Mouse (Mus musculus) liver, embryonic 11.5 days (tissue): ENCODE measurements around the gene Coro2b. TPM values are rescaled to one million over a fixed set of nuclear protein-coding genes. Genes with fewer than 3 reads are reported as not detected.
A peak's percentile ranks its signal among the peaks of the same experiment; 100 is the strongest.

Source experiments
- ATAC-seq: fragments of 200-750 bp; cut with Nextera tagmentation; replicated peaks from 2 replicates; pipeline ENCODE4 v1.8.0; 2017; ENCODE audit warnings: moderate number of reproducible peaks, mild to moderate bottlenecking, moderate TSS enrichment, moderate library complexity; ENCODE audit not compliant: low FRiP score
- DNase-seq: peaks from one replicate; pipeline ENCODE4 v3.0.0-alpha.2; 2017; ENCODE audit warnings: low spot score
- H3K27ac ChIP-seq: fragments of 300-500 bp; sonication (generic); 2 replicates; pipeline ENCODE4 v1.5.1; 2014; ENCODE audit warnings: mild to moderate bottlenecking, low read depth, low read length, control low read depth
- H3K27me3 ChIP-seq: fragments of 300-500 bp; sonication (generic); replicated peaks from 2 replicates; pipeline ENCODE4 v1.6.1; 2014; ENCODE audit warnings: low read length, mixed read lengths; ENCODE audit not compliant: control insufficient read depth, insufficient read depth
- H3K36me3 ChIP-seq: fragments of 300-500 bp; sonication (generic); 2 replicates; pipeline ENCODE4 v1.6.1; 2014; ENCODE audit warnings: mild to moderate bottlenecking, low read length, moderate library complexity, mixed read lengths; ENCODE audit not compliant: control insufficient read depth, insufficient read depth
- H3K4me1 ChIP-seq: fragments of 300-500 bp; sonication (generic); replicated peaks from 2 replicates; pipeline ENCODE4 v1.6.1; 2014; ENCODE audit warnings: low read length, mixed read lengths; ENCODE audit not compliant: control insufficient read depth, insufficient read depth
- H3K4me2 ChIP-seq: fragments of 300-500 bp; sonication (generic); 2 replicates; pipeline ENCODE4 v1.6.1; 2014; ENCODE audit warnings: mild to moderate bottlenecking, control low read depth, moderate library complexity
- H3K4me3 ChIP-seq: fragments of 300-500 bp; sonication (generic); 2 replicates; pipeline ENCODE4 v1.5.1; 2014; ENCODE audit warnings: low read depth, low read length, control low read depth
- H3K9ac ChIP-seq: fragments of 300-500 bp; sonication (generic); 2 replicates; pipeline ENCODE4 v1.6.1; 2014; ENCODE audit warnings: low read depth, low read length, control low read depth
- H3K9me3 ChIP-seq: fragments of 300-500 bp; sonication (generic); 2 replicates; pipeline ENCODE4 v1.6.1; 2016; ENCODE audit warnings: low read length, inconsistent platforms, mixed read lengths; ENCODE audit not compliant: control insufficient read depth
- WGBS: fragments of 180-500 bp; shearing (Covaris S2); extraction: QIAGEN DNeasy Blood & Tissue Kit; methylation state at CpG from one replicate; pipeline ENCODE4 v1.1.7; 2014; 5-methylcytosine and 5-hydroxymethylcytosine counted together
- polyA plus RNA-seq: library from polyadenylated mRNA; unstranded; fragments of >200 nt; fragmentation: Nextera tagmentation; extraction: Ambion mirVana; gene quantifications from 2 replicates; pipeline ENCODE4 v1.2.1, GENCODE M21; 2014

The Coro2b gene
- polyA plus RNA-seq, 1 experiment from 2014 or later: 4.8 TPM

- H3K27me3 ChIP-seq: no peaks in the 10 kb centered on the region
- peaks cover 6% of the 10 kb centered on the region for H3K4me1 ChIP-seq
- 64% methylated on average over 3 of the region's 3 CpGs for WGBS
- ATAC-seq (no peak), DNase-seq (no peak)
- H3K9me3 ChIP-seq: no peaks in the 10 kb centered on the region
- H3K4me2 ChIP-seq: no peak overlapping the region
- no peak overlapping the region for H3K27ac ChIP-seq
- no peaks in the 10 kb centered on the region for H3K36me3 ChIP-seq
- no peak overlapping the region for H3K4me3 ChIP-seq
- no peak overlapping the region for H3K9ac ChIP-seq
Measured at GRCm38 (mm10) chr9:62438755-62439101, 98.1 kb downstream of the Coro2b start.

DNA sequence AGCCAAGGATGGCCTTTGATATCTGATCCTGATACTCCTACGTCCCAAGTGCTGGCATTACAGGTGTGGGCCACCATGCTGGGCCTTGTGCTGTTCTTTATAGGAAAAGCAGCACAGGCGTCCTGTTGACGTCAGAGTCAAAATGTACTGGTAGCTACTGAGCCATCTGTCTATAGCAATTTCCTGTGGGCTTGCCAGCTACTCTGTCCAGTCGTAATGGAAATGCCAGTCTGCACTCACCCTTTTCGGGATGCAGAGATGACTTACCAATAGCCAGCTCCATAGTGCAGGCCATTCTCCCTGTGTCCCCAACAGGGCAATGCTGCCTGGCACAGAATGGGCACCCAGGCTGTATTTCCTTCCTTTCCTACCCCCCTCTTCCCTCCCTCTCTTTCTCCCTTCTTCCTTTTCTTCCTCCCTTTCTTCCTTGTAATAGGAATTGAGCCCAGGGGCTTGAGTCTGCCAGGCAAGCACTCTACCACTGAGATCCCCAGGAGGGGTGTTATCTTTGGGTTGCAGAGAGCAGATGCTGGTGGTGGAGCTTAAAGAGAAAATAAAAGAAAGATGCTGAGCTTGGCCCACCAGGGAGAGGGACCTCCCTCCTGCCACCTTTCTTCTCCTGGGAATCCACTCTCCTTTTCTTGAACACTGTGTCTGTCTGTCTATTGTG is 98.6 kb downstream of the Coro2b start:
- no peak for ATAC-seq
- no peak overlapping the region for H3K4me3 ChIP-seq
- WGBS: 71% methylated on average over 5 of the region's 5 CpGs
- H3K4me2 ChIP-seq: no peak overlapping the region
- DNase-seq: no peak
- H3K9ac ChIP-seq: no peak overlapping the region
- H3K27ac ChIP-seq: no peak overlapping the region
- H3K27me3 ChIP-seq: no peaks in the 10 kb centered on the region
- H3K36me3 ChIP-seq: no peaks in the 10 kb centered on the region
- peaks cover 6% of the 10 kb centered on the region for H3K4me1 ChIP-seq
- no peaks in the 10 kb centered on the region for H3K9me3 ChIP-seq

GRCm38 (mm10) chr9:62437446-62437845 is 99.4 kb downstream of the Coro2b start:
- WGBS: 88% methylated on average over 7 of the region's 7 CpGs
- H3K4me2 ChIP-seq: no peak overlapping the region
- no peaks in the 10 kb centered on the region for H3K36me3 ChIP-seq
- H3K4me3 ChIP-seq: no peak overlapping the region
- H3K27ac ChIP-seq: no peak overlapping the region
- peaks cover 6% of the 10 kb centered on the region for H3K4me1 ChIP-seq
- H3K27me3 ChIP-seq: no peaks in the 10 kb centered on the region
- DNase-seq: no peak
- H3K9me3 ChIP-seq: no peaks in the 10 kb centered on the region
- H3K9ac ChIP-seq: no peak overlapping the region
- no peak for ATAC-seq

GRCm38 (mm10) chr9:62435613-62436318 is 101.1 kb downstream of the Coro2b start:
- Histone ChIP-seq H3K4me3 (no peak overlapping the region; the same call in 1 of the 2 replicates), H3K9ac (no peak overlapping the region), H3K27me3 (no peaks in the 10 kb centered on the region), H3K27ac (peak overlapping the region; percentile 70; the same call in 1 of the 2 replicates), H3K4me2 (peak overlapping the region; percentile 43), H3K9me3 (no peaks in the 10 kb centered on the region), H3K4me1 (peaks cover 6% of the 10 kb centered on the region), H3K36me3 (no peaks in the 10 kb centered on the region)
- 3% methylated on average over 12 of the region's 12 CpGs for WGBS
- ATAC-seq (peak; percentile 53; the same call in 1 of the 2 replicates), DNase-seq (peak; percentile 52)

DNA sequence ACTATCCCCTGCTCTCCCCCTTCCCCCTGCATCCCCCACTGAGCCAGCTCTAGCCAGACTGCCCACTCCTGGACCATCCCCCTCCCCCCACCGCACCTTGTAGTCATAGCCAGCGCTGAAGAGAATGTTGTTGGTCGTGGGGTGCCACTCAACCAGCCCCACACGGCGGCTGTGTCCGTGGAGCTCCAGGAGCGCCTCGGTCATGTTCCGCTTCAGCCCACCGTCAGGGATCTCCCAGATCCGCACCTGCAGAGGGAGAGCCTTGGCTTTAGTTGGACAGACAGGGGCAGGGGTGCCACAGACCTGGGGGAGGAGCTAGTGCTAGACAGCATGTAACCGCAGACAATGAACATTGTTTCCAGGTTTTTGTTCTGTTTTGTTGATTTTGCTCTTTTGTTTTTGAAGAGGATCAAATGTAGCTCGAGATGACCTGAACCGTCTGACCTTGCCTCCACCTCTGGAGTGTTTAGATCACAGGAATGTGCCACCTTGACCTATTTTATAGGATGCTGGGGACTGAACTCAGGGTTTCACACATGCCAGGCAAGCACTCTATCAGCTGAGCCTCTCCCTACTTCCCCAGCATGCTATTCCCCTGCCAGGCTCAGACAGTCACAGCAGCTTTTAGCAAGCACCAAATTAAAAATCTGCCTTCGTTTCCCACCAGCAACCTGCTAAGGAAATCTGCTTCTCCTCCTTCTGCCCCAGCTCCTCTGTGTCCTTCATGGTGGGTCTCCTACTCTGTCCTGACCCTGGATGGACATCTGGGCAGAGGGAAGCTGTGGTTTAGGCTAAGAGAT is 104.4 kb downstream of the Coro2b start:
- no peak for DNase-seq
- ATAC-seq: no peak
- H3K27me3 ChIP-seq: no peaks in the 10 kb centered on the region
- H3K4me2 ChIP-seq: no peak overlapping the region
- H3K27ac ChIP-seq: no peak overlapping the region
- 74% methylated on average over 15 of the region's 15 CpGs for WGBS
- no peaks in the 10 kb centered on the region for H3K9me3 ChIP-seq
- peaks cover 6% of the 10 kb centered on the region for H3K4me1 ChIP-seq
- H3K36me3 ChIP-seq: no peaks in the 10 kb centered on the region
- H3K4me3 ChIP-seq: no peak overlapping the region
- no peak overlapping the region for H3K9ac ChIP-seq

DNA sequence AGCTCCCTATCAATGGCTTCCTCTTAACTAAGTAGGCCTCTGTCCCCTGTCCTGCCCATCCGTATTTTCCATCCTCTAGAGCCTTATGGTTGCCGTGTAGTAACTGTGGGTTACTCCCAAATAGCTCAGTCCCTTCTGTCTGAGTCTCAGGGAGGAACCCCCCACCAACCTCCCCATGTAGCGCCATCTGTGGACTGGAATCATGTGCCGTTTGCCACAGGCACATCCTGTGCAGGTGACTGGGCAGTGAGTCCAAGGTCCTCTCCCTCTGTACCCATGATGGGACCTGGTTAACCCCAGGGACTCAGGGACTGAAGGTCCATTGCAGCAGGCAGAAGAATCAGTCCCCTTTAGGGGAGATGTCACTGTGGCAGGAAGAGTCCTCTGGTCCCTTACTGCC is 106.1 kb downstream of the Coro2b start:
- H3K27me3 ChIP-seq: no peaks in the 10 kb centered on the region
- H3K4me1 ChIP-seq: peaks cover 1% of the 10 kb centered on the region; the same call in 1 of the 2 replicates
- no peak overlapping the region for H3K4me2 ChIP-seq
- H3K4me3 ChIP-seq: no peak overlapping the region
- H3K9me3 ChIP-seq: no peaks in the 10 kb centered on the region
- no peaks in the 10 kb centered on the region for H3K36me3 ChIP-seq
- H3K9ac ChIP-seq: no peak overlapping the region
- DNase-seq (no peak), ATAC-seq (no peak)
- H3K27ac ChIP-seq: no peak overlapping the region
- 82% methylated on average over 4 of the region's 4 CpGs for WGBS

- Histone ChIP-seq H3K9me3 (no peaks in the 10 kb centered on the region), H3K27me3 (no peaks in the 10 kb centered on the region), H3K4me3 (no peak overlapping the region), H3K36me3 (no peaks in the 10 kb centered on the region), H3K4me2 (no peak overlapping the region), H3K27ac (no peak overlapping the region), H3K4me1 (peaks cover 4% of the 10 kb centered on the region; the same call in 1 of the 2 replicates), H3K9ac (no peak overlapping the region)
- DNase-seq (no peak), ATAC-seq (no peak)
- WGBS: 74% methylated on average over 8 of the region's 8 CpGs
Measured at GRCm38 (mm10) chr9:62427010-62427409, 109.8 kb downstream of the Coro2b start.

DNA sequence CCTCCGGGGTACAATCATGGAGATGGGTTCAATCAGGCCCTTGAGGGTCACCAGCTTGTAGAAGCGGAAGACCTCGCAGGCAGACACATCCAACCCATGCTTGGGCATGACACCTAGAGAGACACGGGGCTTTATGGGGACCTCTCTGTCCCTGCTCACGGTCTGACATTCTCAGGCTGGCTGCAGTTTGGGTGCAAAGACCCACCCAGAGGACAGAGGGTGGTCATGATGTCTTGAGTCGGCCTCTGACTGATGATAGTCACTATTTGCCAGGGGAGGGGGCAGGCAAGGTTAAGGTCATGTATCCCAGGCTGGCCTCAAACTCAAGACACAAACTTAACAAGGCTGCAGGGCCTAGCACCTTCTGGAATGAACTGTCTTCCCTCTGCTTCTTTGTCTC is 110.3 kb downstream of the Coro2b start:
- H3K4me2 ChIP-seq: no peak overlapping the region
- no peaks in the 10 kb centered on the region for H3K36me3 ChIP-seq
- peaks cover 5% of the 10 kb centered on the region for H3K4me1 ChIP-seq
- no peak overlapping the region for H3K27ac ChIP-seq
- no peak overlapping the region for H3K9ac ChIP-seq
- H3K27me3 ChIP-seq: no peaks in the 10 kb centered on the region
- no peak overlapping the region for H3K4me3 ChIP-seq
- ATAC-seq: no peak
- WGBS: 80% methylated on average over 6 of the region's 6 CpGs
- no peak for DNase-seq
- H3K9me3 ChIP-seq: no peaks in the 10 kb centered on the region
